Mouse (Mus musculus): ENCODE results near the gene Gm20388.

Gm20388 gene

GRCm38 (mm10) chr8:120607460-120607859, 696.8 kb downstream of the Gm20388 start:
- no peak for DNase-seq (ENCODE audit: low read depth in 2 of 2, low spot score in 2 of 2)

GRCm38 (mm10) chr8:120607885-120608284, 697.2 kb downstream of the Gm20388 start:
- DNase-seq (ENCODE audit: low read depth in 2 of 2, low spot score in 2 of 2) = peak; percentile 50 to 69

- no peak for DNase-seq (ENCODE audit: low read depth in 2 of 2, low spot score in 2 of 2)
These were observed 700.2 kb downstream of the Gm20388 start for GRCm38 (mm10) chr8:120610824-120611223.

- DNase-seq (ENCODE audit: low read depth in 2 of 2, low spot score in 2 of 2) = no peak
These were observed 703.9 kb downstream of the Gm20388 start for GRCm38 (mm10) chr8:120614491-120614890.

GRCm38 (mm10) chr8:120616663-120617626, 706.3 kb downstream of the Gm20388 start:
- no peak for DNase-seq (ENCODE audit: low read depth in 2 of 2, low spot score in 2 of 2)

GRCm38 (mm10) chr8:120618110-120618509, 707.5 kb downstream of the Gm20388 start:
- peak; percentile 59 for DNase-seq (ENCODE audit: low read depth in 2 of 2, low spot score in 2 of 2)

- DNase-seq (ENCODE audit: low read depth in 2 of 2, low spot score in 2 of 2) = no peak
These were observed 708.9 kb downstream of the Gm20388 start for GRCm38 (mm10) chr8:120619235-120620180.

- no peak for DNase-seq (ENCODE audit: low read depth in 2 of 2, low spot score in 2 of 2)
These were observed 709.8 kb downstream of the Gm20388 start for GRCm38 (mm10) chr8:120620441-120620840.

- DNase-seq (ENCODE audit: low read depth in 2 of 2, low spot score in 2 of 2) = no peak
These were observed 711.5 kb downstream of the Gm20388 start for GRCm38 (mm10) chr8:120622161-120622560.

- DNase-seq (ENCODE audit: low read depth in 2 of 2, low spot score in 2 of 2) = no peak
These were observed 713.0 kb downstream of the Gm20388 start for GRCm38 (mm10) chr8:120623608-120624007.

- no peak for DNase-seq (ENCODE audit: low read depth in 2 of 2, low spot score in 2 of 2)
These were observed 715.8 kb downstream of the Gm20388 start for GRCm38 (mm10) chr8:120626461-120626860.

- DNase-seq (ENCODE audit: low read depth in 2 of 2, low spot score in 2 of 2) = no peak
These were observed 716.7 kb downstream of the Gm20388 start for GRCm38 (mm10) chr8:120627298-120627697.

GRCm38 (mm10) chr8:120630031-120630430, 719.4 kb downstream of the Gm20388 start:
- no peak for DNase-seq (ENCODE audit: low read depth in 2 of 2, low spot score in 2 of 2)

GRCm38 (mm10) chr8:120630848-120631247, 720.2 kb downstream of the Gm20388 start:
- DNase-seq (ENCODE audit: low read depth in 2 of 2, low spot score in 2 of 2) = no peak

GRCm38 (mm10) chr8:120631441-120632375, 721.1 kb downstream of the Gm20388 start:
- DNase-seq (ENCODE audit: low read depth in 2 of 2, low spot score in 2 of 2) = no peak

GRCm38 (mm10) chr8:120632969-120633664, 722.5 kb downstream of the Gm20388 start:
- no peak for DNase-seq (ENCODE audit: low read depth in 2 of 2, low spot score in 2 of 2)

GRCm38 (mm10) chr8:120633665-120634271, 723.1 kb downstream of the Gm20388 start:
- no peak for DNase-seq (ENCODE audit: low read depth in 2 of 2, low spot score in 2 of 2)

GRCm38 (mm10) chr8:120634329-120634839, 723.7 kb downstream of the Gm20388 start:
- peak; percentile 42 to 43 for DNase-seq (ENCODE audit: low read depth in 2 of 2, low spot score in 2 of 2)

- no peak for DNase-seq (ENCODE audit: low read depth in 2 of 2, low spot score in 2 of 2)
These were observed 730.6 kb downstream of the Gm20388 start for GRCm38 (mm10) chr8:120641245-120641644.
